Mouse (Mus musculus): Measurements from ENCODE around the gene Phf21a.

- TF ChIP-seq CTCF (IDR thresholded peaks at IDR 0.05; ENCODE audit: extremely low read depth, insufficient read depth, insufficient read length, insufficient replicate concordance) (no peak), POLR2A (IDR thresholded peaks at IDR 0.05; ENCODE audit: low read depth, low read length) (no peak)
These were observed 51.0 kb downstream of the Phf21a start for GRCm38 (mm10) chr2:92143932-92144331.

Data from spleen, adult 2 months (tissue).